Mouse (Mus musculus) ES-CJ7 (cell line): Measurements from ENCODE around the gene Glipr1l3.
"Not testable (repeated sequence)": the region's sequence is repeated elsewhere in the genome, so short reads cannot be mapped to it uniquely, and the experiment has no call there.

Source experiments
- DNase-seq: peaks from one replicate; pipeline ENCODE4 v3.0.0; 2011; ENCODE audit warnings: low read depth, low spot score

The Glipr1l3 gene

GRCm38 (mm10) chr10:112159882-112160560 is at the start of gene Glipr1l3:
TSS of gene Glipr1l3 (minus strand) at chr10:112160327.
- peak; percentile 93 for DNase-seq

- peak; percentile 8 for DNase-seq
Observed at GRCm38 (mm10) chr10:112203463-112203862, 43.3 kb upstream of the Glipr1l3 start.

- DNase-seq = not testable (repeated sequence)
Observed at GRCm38 (mm10) chr10:112193919-112194318, 33.8 kb upstream of the Glipr1l3 start.

DNA sequence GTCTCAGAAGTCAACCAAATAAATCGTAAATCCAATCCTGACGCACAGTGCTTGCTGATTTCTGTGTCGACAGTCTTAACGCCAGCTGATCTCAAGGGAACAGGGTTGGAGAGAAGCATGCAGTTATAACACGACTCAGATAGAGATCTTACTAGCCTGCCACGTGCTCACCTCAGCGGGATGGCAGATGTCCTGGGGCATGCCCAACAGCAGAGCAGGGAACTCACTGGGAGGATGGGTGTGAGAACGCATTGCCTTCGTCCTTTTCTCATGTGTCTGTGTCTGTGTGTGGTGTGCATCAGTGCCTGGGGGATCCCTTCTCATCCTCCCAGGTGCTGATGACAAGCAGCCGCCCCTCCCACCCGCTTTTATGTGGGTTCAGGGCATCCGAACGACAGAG is 16.9 kb upstream of the Glipr1l3 start:
- DNase-seq = not testable (repeated sequence)

GRCm38 (mm10) chr10:112163168-112163766 is 3.1 kb upstream of the Glipr1l3 start, which contains the start of gene Caps2:
TSS of gene Caps2 (plus strand) at chr10:112163621.
- peak; percentile 59 for DNase-seq

DNA sequence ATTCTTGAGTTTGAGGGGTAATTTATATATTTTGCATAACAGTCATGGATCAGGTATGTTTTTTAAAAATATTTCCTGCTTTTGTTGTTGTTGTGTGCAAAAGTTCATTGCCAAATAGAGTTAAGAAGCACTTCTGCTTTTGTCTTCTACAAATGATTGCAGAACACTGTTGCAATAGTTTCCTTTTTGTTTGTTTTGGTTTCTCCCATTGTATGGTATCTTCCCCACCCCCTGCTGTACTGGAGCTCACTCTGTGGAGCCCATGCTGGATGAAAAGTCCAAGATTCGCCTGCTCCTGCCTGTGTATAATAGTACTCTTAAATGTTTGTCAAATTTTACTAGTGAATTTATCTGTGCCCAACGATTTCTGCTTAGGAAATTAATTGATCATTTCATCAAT is 20.3 kb downstream of the Glipr1l3 start:
- DNase-seq = no peak

GRCm38 (mm10) chr10:112138871-112139430 is 21.2 kb downstream of the Glipr1l3 start:
- DNase-seq = no peak

GRCm38 (mm10) chr10:112138050-112138870 is 21.9 kb downstream of the Glipr1l3 start:
- DNase-seq = peak; percentile 81

DNA sequence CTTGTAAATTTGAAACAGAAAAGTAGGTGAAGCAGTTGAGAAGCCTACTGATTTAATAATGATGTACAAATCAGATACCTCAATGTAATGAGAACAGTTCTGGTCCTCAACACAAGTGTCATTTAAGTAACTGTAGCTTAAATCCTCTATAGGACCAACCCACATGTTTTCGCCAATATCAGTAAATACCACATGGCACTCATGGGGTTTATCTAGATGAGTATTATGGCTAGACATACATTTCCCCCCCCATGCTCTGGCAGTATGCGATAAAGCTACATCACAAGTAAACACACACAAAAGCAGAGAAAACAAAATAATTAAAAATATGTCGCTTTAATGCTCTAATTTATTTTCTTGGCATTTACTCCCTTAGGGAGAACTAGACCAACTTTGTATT is 27.9 kb downstream of the Glipr1l3 start:
- no peak for DNase-seq

DNA sequence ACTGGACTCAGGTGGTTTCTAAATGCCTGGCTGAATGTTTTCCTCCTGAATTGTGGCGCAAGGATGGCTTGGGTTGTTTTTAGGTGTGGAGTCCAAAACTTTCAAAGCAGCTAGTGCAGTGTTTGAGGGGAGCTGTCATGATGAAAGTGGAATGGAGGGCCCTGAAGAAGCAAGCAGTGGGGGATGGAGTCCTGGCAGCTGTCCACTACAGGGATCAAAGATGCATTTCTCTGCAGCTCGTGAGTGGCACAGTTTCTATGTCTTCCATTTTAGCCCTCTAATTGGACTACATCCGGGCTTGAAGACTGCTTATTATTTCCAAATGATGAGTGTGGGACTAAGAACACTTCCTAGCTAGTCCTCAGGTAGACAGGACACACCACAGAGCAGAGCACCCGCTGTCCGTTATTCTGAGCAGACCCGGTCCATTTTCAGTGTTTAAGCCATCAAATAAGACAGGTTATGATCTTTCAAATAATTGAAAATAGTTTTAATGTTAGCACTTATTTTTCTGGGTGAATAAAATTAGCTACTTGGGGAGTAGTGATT is 32.4 kb downstream of the Glipr1l3 start:
- DNase-seq = not testable (repeated sequence)

DNA sequence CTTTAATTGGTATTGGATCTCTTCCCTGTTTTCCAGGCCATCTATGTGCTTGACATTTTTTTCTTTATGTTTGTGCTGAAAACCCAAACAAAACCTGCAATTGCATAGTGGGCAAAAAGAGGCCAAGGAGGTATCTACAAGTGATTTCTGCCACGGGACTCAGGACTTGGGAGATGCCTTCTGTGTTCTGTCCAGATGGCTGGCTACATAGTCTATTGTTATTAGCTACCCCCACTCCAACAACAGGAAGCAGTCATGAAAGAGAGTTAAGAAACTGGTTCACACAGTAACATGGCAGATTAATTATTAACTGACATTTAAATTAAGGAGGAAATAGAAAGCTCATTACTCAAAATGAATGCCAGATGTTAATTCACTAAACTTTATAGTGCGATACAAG is 35.0 kb downstream of the Glipr1l3 start:
- DNase-seq = not testable (repeated sequence)

GRCm38 (mm10) chr10:112110401-112110800 is 49.7 kb downstream of the Glipr1l3 start:
- no peak for DNase-seq

GRCm38 (mm10) chr10:112105785-112106184 is 54.3 kb downstream of the Glipr1l3 start:
- DNase-seq = peak; percentile 58
